Mouse (Mus musculus): ENCODE data around the gene Gm45521.
"Not testable (repeated sequence)": the region's sequence is repeated elsewhere in the genome, so short reads cannot be mapped to it uniquely, and the experiment has no call there.

Gm45521 gene

DNA sequence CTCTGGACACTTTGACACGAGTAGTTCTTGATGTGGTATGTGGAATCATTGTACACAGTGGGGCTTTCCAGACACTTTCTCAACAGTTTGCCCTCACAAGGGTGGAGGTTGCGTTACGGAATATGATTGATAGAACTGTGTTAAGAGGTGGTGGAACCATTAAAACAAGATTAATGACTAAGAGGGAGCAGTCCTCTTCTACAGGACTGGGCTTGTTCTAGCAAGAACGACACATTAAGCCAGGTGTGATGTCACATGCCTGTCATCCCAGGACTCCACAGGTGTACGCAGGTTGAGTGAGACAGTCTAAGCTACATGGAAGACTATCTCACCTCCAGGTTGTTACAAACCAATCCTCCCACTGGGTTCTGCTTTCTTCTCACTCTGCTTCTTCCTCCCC is 42.3 kb downstream of the Gm45521 start:
- in situ Hi-C loops (cut with MseI, MboI) = loop anchor here (5.0 kb wide), 2 partner anchors 37 to 43 kb away; no protein-coding TSS in a partner anchor

GRCm38 (mm10) chr14:8000247-8000646 is 43.2 kb downstream of the Gm45521 start:
- in situ Hi-C loops (cut with MseI, MboI) = no loop called here

- in situ Hi-C loops (cut with MseI, MboI) = no loop called here
Measured at GRCm38 (mm10) chr14:8000831-8001685, 44.0 kb downstream of the Gm45521 start.

- in situ Hi-C loops (cut with MseI, MboI) = no loop called here
Measured at GRCm38 (mm10) chr14:8002432-8003092, 45.5 kb downstream of the Gm45521 start, which contains the start of gene Abhd6. Gene Abhd6, plus strand, starts transcription at chr14:8002902.

DNA sequence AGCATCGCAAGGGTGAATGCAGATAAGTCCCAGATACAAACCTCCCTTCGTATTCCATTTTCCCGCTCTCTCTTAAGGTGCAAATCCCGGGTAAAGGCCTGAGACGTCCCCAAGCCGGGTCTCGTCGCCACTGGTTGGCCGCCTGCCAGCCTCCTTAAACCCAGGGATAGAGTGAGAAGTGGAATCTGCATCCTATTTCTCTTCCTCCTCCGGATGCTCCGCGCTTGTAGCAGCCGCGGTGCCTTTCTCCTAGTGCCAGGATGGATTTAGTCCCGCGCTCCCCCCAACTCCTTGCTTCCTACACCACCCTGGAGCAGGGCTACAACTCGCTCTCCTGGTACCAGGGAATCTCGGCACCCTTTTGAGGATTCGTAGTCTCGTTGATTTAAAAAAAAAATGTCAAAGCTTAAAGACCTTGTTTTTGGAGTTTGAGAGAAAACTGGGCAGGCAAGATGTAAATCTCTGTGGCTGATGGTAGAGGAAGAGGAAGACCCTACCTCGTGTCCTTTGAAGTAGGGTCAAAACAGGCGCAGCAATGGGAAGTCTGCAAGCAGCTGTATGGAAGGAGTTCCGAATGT is 46.1 kb downstream of the Gm45521 start:
- in situ Hi-C loops (cut with MseI, MboI) = no loop called here

- in situ Hi-C loops (cut with MseI, MboI) = no loop called here
Measured at GRCm38 (mm10) chr14:8003727-8004670, 46.9 kb downstream of the Gm45521 start.

- in situ Hi-C loops (cut with MseI, MboI) = not testable (repeated sequence)
Measured at GRCm38 (mm10) chr14:8006061-8006460, 49.0 kb downstream of the Gm45521 start.

DNA sequence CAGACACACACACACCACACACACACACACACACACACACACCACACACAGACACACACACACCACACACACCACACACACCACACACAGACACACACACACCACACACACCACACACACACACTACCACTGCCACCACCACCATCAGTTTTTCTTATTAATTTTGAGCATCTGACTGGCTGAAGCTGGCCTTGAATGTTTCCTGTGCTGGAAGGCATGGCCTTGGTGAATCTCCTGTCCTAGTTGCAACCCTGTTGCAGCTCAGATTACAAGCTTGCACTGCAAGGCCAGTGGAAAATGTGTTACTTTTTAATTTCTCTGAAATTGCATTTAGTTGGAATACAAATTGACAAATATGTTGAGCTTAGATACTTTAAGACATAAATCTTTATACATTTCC is 50.0 kb downstream of the Gm45521 start:
- in situ Hi-C loops (cut with MseI, MboI) = no loop called here

DNA sequence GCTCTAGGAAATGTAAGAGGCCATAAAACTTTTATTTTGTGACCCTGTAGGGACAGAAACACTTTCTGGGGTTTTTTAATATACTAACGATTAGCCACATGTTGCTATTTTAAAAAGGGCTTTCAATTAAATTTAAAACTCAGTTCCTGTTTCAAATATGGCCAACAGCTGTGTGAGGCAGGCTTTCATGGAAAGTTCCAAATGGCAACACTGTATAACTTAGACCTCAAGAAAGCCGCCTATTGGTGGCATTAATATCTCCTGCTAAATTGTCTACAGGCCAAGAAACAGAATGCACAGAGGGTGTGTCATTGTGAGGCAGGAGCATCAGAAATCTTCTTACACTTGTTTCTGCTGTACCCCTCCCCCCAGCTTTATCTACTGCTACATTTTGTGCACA is 50.4 kb downstream of the Gm45521 start:
- in situ Hi-C loops (cut with MseI, MboI) = no loop called here

GRCm38 (mm10) chr14:8007923-8008322 is 50.8 kb downstream of the Gm45521 start:
- in situ Hi-C loops (cut with MseI, MboI) = no loop called here

Measured in mouse trophoblast stem cell (cell line).